Mouse (Mus musculus) erythroblast, embryonic 14.5 days (primary cell): ENCODE data around the gene Pum2. TPM values are rescaled to one million over a fixed set of nuclear protein-coding genes. Genes with fewer than 3 reads are reported as not detected.

Source experiments
- H3K27me3 ChIP-seq: 2 replicates; pipeline ENCODE4 v1.6.1; 2012; ENCODE audit warnings: inconsistent platforms; ENCODE audit not compliant: control insufficient read depth
- H3K36me3 ChIP-seq: 2 replicates; pipeline ENCODE4 v1.6.1; 2012; ENCODE audit warnings: mild to moderate bottlenecking, inconsistent platforms; ENCODE audit not compliant: control insufficient read depth
- H3K4me1 ChIP-seq: 2 replicates; pipeline ENCODE4 v1.6.1; 2012; ENCODE audit warnings: inconsistent platforms; ENCODE audit not compliant: control insufficient read depth
- H3K4me3 ChIP-seq: replicated peaks from 2 replicates; pipeline ENCODE3; 2012; ENCODE audit warnings: moderate library complexity, mild to moderate bottlenecking, inconsistent platforms
- H3K9me3 ChIP-seq: 2 replicates; pipeline ENCODE4 v1.6.1; 2012; ENCODE audit warnings: low read length, inconsistent platforms, mixed read lengths; ENCODE audit not compliant: control insufficient read depth
- GATA1 ChIP-seq: IDR thresholded peaks from 2 replicates; pipeline ENCODE4 v1.6.1; 2012; ENCODE audit warnings: low read length, inconsistent platforms, mixed read lengths
- TAL1 ChIP-seq: IDR thresholded peaks from 3 replicates; pipeline ENCODE4 v1.6.1; 2012; ENCODE audit warnings: low read length, inconsistent platforms, mixed read lengths
- polyA plus RNA-seq: library from polyadenylated mRNA; stranded (reverse); fragments of >175 nt; gene quantifications from 2 replicates; pipeline ENCODE4 v1.2.3, GENCODE M21; 2012

Gene Pum2
- polyA plus RNA-seq, 1 experiment, result 0.59 TPM

- Histone ChIP-seq H3K36me3 (no peaks in the 10 kb centered on the region), H3K4me3 (no peak overlapping the region), H3K4me1 (peaks cover 4% of the 10 kb centered on the region), H3K27me3 (no peaks in the 10 kb centered on the region), H3K9me3 (no peaks in the 10 kb centered on the region)
- TF ChIP-seq TAL1 (no peak), GATA1 (no peak)
Measured at GRCm38 (mm10) chr12:8662175-8662574, 11.8 kb upstream of the Pum2 start.

- TF ChIP-seq TAL1, result no peak
- TF ChIP-seq GATA1, result no peak
- peaks cover 6% of the 10 kb centered on the region for H3K4me1 ChIP-seq
Measured at GRCm38 (mm10) chr12:8662721-8663120, 11.2 kb upstream of the Pum2 start.

GRCm38 (mm10) chr12:8667473-8668255 is 6.3 kb upstream of the Pum2 start:
- Histone ChIP-seq H3K27me3 (no peaks in the 10 kb centered on the region), H3K4me3 (no peak overlapping the region), H3K4me1 (peaks cover 6% of the 10 kb centered on the region), H3K36me3 (no peaks in the 10 kb centered on the region), H3K9me3 (no peaks in the 10 kb centered on the region)
- TF ChIP-seq GATA1 (no peak), TAL1 (no peak)

More at GRCm38 (mm10) chr12:8662721-8663120, 11.2 kb upstream of the Pum2 start:
- H3K4me3 ChIP-seq, result no peak overlapping the region
- H3K36me3 ChIP-seq, result no peaks in the 10 kb centered on the region
- no peaks in the 10 kb centered on the region for H3K9me3 ChIP-seq
- H3K27me3 ChIP-seq, result no peaks in the 10 kb centered on the region

- H3K4me1 ChIP-seq, result peaks cover 15% of the 10 kb centered on the region
Measured at GRCm38 (mm10) chr12:8669421-8669820, 4.5 kb upstream of the Pum2 start.

GRCm38 (mm10) chr12:8669846-8670245 is 4.1 kb upstream of the Pum2 start:
- no peaks in the 10 kb centered on the region for H3K9me3 ChIP-seq
- H3K4me3 ChIP-seq, result no peak overlapping the region
- TF ChIP-seq GATA1 (no peak), TAL1 (no peak)
- H3K4me1 ChIP-seq, result peaks cover 15% of the 10 kb centered on the region
- H3K27me3 ChIP-seq, result no peaks in the 10 kb centered on the region
- H3K36me3 ChIP-seq, result no peaks in the 10 kb centered on the region

More at GRCm38 (mm10) chr12:8669421-8669820, 4.5 kb upstream of the Pum2 start:
- Histone ChIP-seq H3K9me3 (no peaks in the 10 kb centered on the region), H3K36me3 (no peaks in the 10 kb centered on the region), H3K27me3 (no peaks in the 10 kb centered on the region), H3K4me3 (no peak overlapping the region)
- TF ChIP-seq GATA1, result no peak
- no peak for TF ChIP-seq TAL1

GRCm38 (mm10) chr12:8673121-8673973 is 587 bp upstream of the Pum2 start:
- no peaks in the 10 kb centered on the region for H3K9me3 ChIP-seq
- TF ChIP-seq GATA1, result no peak
- no peak for TF ChIP-seq TAL1
- H3K36me3 ChIP-seq, result peaks cover 13% of the 10 kb centered on the region
- H3K4me3 ChIP-seq, result peak overlapping the region; percentile 97
- no peaks in the 10 kb centered on the region for H3K27me3 ChIP-seq
- H3K4me1 ChIP-seq, result peaks cover 28% of the 10 kb centered on the region

GRCm38 (mm10) chr12:8674377-8674864 is 487 bp downstream of the Pum2 start:
- Histone ChIP-seq H3K36me3 (peaks cover 17% of the 10 kb centered on the region), H3K4me3 (peak overlapping the region; percentile 97), H3K27me3 (no peaks in the 10 kb centered on the region), H3K4me1 (peaks cover 29% of the 10 kb centered on the region), H3K9me3 (no peaks in the 10 kb centered on the region)
- TF ChIP-seq GATA1 (no peak), TAL1 (no peak)

GRCm38 (mm10) chr12:8674891-8675341 is 982 bp downstream of the Pum2 start:
- TF ChIP-seq GATA1 (no peak), TAL1 (no peak)
- peaks cover 30% of the 10 kb centered on the region for H3K4me1 ChIP-seq
- H3K27me3 ChIP-seq, result no peaks in the 10 kb centered on the region
- no peaks in the 10 kb centered on the region for H3K9me3 ChIP-seq
- H3K36me3 ChIP-seq, result peaks cover 22% of the 10 kb centered on the region
- peak overlapping the region; percentile 97 for H3K4me3 ChIP-seq

- Histone ChIP-seq H3K9me3 (no peaks in the 10 kb centered on the region), H3K36me3 (peaks cover 27% of the 10 kb centered on the region), H3K27me3 (no peaks in the 10 kb centered on the region), H3K4me1 (peaks cover 30% of the 10 kb centered on the region), H3K4me3 (peak overlapping the region; percentile 97)
- TF ChIP-seq TAL1 (no peak), GATA1 (no peak)
Measured at GRCm38 (mm10) chr12:8675361-8675760, 1.4 kb downstream of the Pum2 start.
